Comparison of ENCODE assay signal across 8 mouse cellular contexts in genomic region chr3:132085823-132086350, GRCm38 (mm10). TPM values are rescaled to one million over a fixed set of nuclear protein-coding genes. Genes with fewer than 3 reads are reported as not detected.
DNase-seq lines count a peak whose midpoint lies in the region; ATAC-seq and TF ChIP-seq lines count a peak whose summit lies in the region.

No protein-coding gene starts in this region.

- WGBS in heart, embryonic 16.5 days = under 1% methylated on average over 23 of the region's 23 CpGs
- 2% methylated on average over 23 of the region's 23 CpGs for WGBS in liver, embryonic 13.5 days (ENCODE audit: insufficient replicate concordance)

- H3K9me3 ChIP-seq in heart, embryonic 16.5 days (replicated peaks; ENCODE audit: control insufficient read depth, low read length) = no peaks in the 10 kb centered on the region
- H3K9me3 ChIP-seq in liver, embryonic 13.5 days (replicated peaks) = no peaks in the 10 kb centered on the region

- H3K4me3 ChIP-seq in layer of hippocampus, adult 2 months = peak overlapping the region; percentile 50
- H3K4me3 ChIP-seq in heart, embryonic 16.5 days (ENCODE audit: low read length) = peak overlapping the region; percentile 49
- peak overlapping the region; percentile 34 for H3K4me3 ChIP-seq in liver, embryonic 13.5 days (replicated peaks)

- H3K27ac ChIP-seq in layer of hippocampus, adult 2 months = no peak overlapping the region
- no peak overlapping the region for H3K27ac ChIP-seq in heart, embryonic 16.5 days (ENCODE audit: low read length)
- no peak overlapping the region for H3K27ac ChIP-seq in liver, embryonic 13.5 days

- peaks cover 14% of the 10 kb centered on the region for H3K4me1 ChIP-seq in heart, embryonic 16.5 days (ENCODE audit: control insufficient read depth, insufficient read depth, low read length)
- 0 out of 2 replicates have a peak, but pooled peaks cover 2% of the 10 kb centered on the region for H3K4me1 ChIP-seq in liver, embryonic 13.5 days (replicated peaks)

- peaks cover 22% of the 10 kb centered on the region for H3K27me3 ChIP-seq in heart, embryonic 16.5 days (ENCODE audit: control insufficient read depth, insufficient read depth, low read length)
- peaks cover 31% of the 10 kb centered on the region for H3K27me3 ChIP-seq in liver, embryonic 13.5 days

- peak overlapping the region; percentile 79 for H3K4me2 ChIP-seq in heart, embryonic 16.5 days (ENCODE audit: low read depth, low read length)
- H3K4me2 ChIP-seq in liver, embryonic 13.5 days = peak overlapping the region; percentile 53

- peak overlapping the region; percentile 18; the same call in 1 of the 2 replicates for H3K9ac ChIP-seq in heart, embryonic 16.5 days (ENCODE audit: low read length)
- H3K9ac ChIP-seq in liver, embryonic 13.5 days = no peak overlapping the region

- no peak for TF ChIP-seq CTCF in layer of hippocampus, adult 2 months (conservative IDR thresholded peaks at IDR 0.05)

- DNase-seq in layer of hippocampus, adult 2 months (ENCODE audit: low spot score in 2 of 2) = no peak
- DNase-seq in layer of hippocampus, adult 9-10 months (ENCODE audit: low spot score) = no peak
- DNase-seq in embryo, embryonic 10.5 days (ENCODE audit: low spot score) = peak; percentile 47
- DNase-seq in liver, embryonic 13.5 days = no peak
- DNase-seq in urinary bladder, postnatal 10 days (ENCODE audit: low spot score) = no peak
- DNase-seq in urinary bladder, postnatal 4 days (ENCODE audit: low spot score in 2 of 2) = no peak
- DNase-seq in cerebellum, postnatal 4 days (ENCODE audit: low spot score in 2 of 2) = no peak

- no peaks in the 10 kb centered on the region for H3K36me3 ChIP-seq in heart, embryonic 16.5 days (ENCODE audit: control insufficient read depth, insufficient read depth)
- no peaks in the 10 kb centered on the region for H3K36me3 ChIP-seq in liver, embryonic 13.5 days

- no peak; the same call in 1 of the 2 replicates for ATAC-seq in heart, embryonic 16.5 days (replicated peaks; ENCODE audit: extremely low read depth, insufficient read depth, low FRiP score)
- ATAC-seq in liver, embryonic 13.5 days (ENCODE audit: low read depth) = no peak

RNA-seq across cellular contexts. Expression of gene Dkk2, which starts 0.8 kb away (rescaled TPM):
- under 1 TPM; 0.22 to 0.46 TPM for total RNA-seq in layer of hippocampus, adult 2 months (2021)
- polyA plus RNA-seq in heart, embryonic 16.5 days (2015; fragmentation: Nextera tagmentation; extraction: Ambion mirVana) = 1.8 TPM in 2 replicates
- 0.56 and 0.65 TPM in 2 replicates for polyA plus RNA-seq in liver, embryonic 13.5 days (2015; fragmentation: Nextera tagmentation; extraction: Ambion mirVana)
